Mouse (Mus musculus): Measurements from ENCODE around the gene Pcca. TPM values are rescaled to one million over a fixed set of nuclear protein-coding genes. Genes with fewer than 3 reads are reported as not detected.
A peak's percentile ranks its signal among the peaks of the same experiment; 100 is the strongest.

The Pcca gene
- polyA plus RNA-seq, 1 experiment from 2014 or later: 12.6 TPM

DNA sequence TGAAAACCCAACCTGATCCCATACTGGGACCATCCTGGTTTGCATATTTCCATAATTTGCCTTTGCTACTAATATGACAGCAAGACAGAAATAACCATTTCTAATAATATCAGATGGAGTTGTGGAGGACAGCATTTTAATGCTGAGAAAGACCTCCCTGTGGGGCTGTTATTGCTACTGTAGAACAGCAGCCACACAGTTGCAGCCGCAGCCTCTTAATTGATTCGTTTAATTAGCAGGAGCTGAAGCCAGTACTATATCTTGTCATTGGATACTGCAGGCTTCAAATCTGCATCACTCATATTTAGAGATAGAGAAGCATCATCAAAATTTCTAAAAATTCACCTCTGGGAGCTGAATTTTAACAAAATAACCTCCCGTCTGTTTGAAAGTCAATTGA lies 286.9 kb downstream of the Pcca start:
- WGBS (ENCODE audit: insufficient replicate concordance): 70% methylated on average over 3 of the region's 3 CpGs

DNA sequence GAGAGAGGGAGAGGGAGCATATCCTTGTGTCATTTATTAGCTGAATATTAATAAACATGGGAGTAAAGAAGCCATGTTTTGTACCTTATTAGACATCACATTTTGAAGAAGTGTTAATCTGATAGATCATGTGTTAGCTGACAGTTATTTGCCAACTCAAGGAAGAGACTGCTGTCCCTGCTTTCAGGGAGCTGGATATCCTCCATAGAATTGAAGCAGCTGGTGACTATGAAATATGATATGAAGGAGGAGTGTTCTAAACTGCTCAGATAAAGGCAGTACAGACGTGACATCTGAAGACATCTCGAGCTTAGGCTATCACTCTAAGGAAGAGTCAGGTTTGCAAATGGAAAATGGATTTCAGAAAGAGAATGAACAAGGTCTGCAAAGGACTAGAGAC lies 289.7 kb downstream of the Pcca start:
- no peak overlapping the region for H3K4me2 ChIP-seq
- H3K9ac ChIP-seq: no peak overlapping the region
- H3K36me3 ChIP-seq: no peaks in the 10 kb centered on the region
- H3K27me3 ChIP-seq: no peaks in the 10 kb centered on the region
- ATAC-seq (ENCODE audit: low read depth): no peak
- no peaks in the 10 kb centered on the region for H3K9me3 ChIP-seq (replicated peaks)
- no peaks in the 10 kb centered on the region for H3K4me1 ChIP-seq (replicated peaks)
- no peak overlapping the region for H3K4me3 ChIP-seq (replicated peaks)
- WGBS (ENCODE audit: insufficient replicate concordance): 48% methylated on average over 2 of the region's 2 CpGs
- H3K27ac ChIP-seq: no peak overlapping the region
- no peak for DNase-seq

More for the DNA sequence above, 286.9 kb downstream of the Pcca start:
- Histone ChIP-seq H3K4me3 (replicated peaks) (no peak overlapping the region), H3K9me3 (replicated peaks) (no peaks in the 10 kb centered on the region), H3K36me3 (no peaks in the 10 kb centered on the region), H3K4me2 (no peak overlapping the region), H3K27ac (no peak overlapping the region), H3K9ac (no peak overlapping the region), H3K27me3 (no peaks in the 10 kb centered on the region), H3K4me1 (replicated peaks) (no peaks in the 10 kb centered on the region)
- ATAC-seq (ENCODE audit: low read depth): no peak
- no peak for DNase-seq

DNA sequence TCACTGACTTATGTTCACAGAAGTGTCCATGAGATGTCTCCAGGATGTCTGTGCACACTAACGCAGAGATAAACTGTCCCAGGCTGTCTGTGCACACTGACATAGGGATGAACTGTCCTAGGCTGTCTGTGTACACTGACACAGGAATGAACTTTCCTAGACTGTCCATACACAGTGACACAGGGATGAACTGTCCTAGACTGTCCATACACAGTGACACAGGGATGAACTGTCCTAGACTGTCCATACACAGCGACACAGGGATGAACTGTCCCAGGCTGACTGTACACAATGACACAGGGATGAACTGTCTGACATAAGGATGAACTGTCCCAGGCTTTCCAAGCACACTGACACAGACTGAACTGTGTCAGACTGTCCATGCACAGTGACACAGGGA lies 291.3 kb downstream of the Pcca start:
- H3K4me1 ChIP-seq (replicated peaks): no peaks in the 10 kb centered on the region
- H3K9me3 ChIP-seq (replicated peaks): no peaks in the 10 kb centered on the region
- H3K27ac ChIP-seq: no peak overlapping the region
- H3K36me3 ChIP-seq: no peaks in the 10 kb centered on the region
- ATAC-seq (ENCODE audit: low read depth): peak; percentile 36
- 60% methylated on average over 2 of the region's 2 CpGs for WGBS (ENCODE audit: insufficient replicate concordance)
- H3K4me3 ChIP-seq (replicated peaks): no peak overlapping the region
- H3K4me2 ChIP-seq: no peak overlapping the region
- no peak overlapping the region for H3K9ac ChIP-seq
- no peak for DNase-seq
- no peaks in the 10 kb centered on the region for H3K27me3 ChIP-seq

DNA sequence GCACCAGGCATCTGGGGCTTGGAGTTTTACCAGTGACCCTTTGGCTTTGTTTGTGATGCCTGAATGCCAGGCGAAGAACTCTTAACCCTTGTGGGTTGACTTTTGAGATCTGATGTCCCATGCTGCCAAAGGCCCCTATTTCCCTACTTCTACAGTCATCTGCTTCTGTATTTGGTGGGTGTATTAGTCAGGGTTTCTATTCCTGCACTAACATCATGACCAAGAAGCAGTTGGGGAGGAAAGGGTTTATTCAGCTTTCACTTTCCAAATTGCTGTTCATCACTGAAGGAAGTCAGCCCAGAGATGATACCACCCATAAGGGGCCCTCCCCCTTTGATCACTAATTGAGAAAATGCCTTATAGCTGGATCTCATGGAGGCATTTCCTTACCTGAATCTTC lies 296.3 kb downstream of the Pcca start:
- no peaks in the 10 kb centered on the region for H3K4me1 ChIP-seq (replicated peaks)
- no peak overlapping the region for H3K9ac ChIP-seq
- H3K27me3 ChIP-seq: no peaks in the 10 kb centered on the region
- H3K27ac ChIP-seq: no peak overlapping the region
- ATAC-seq (ENCODE audit: low read depth) (no peak), DNase-seq (no peak)
- no peaks in the 10 kb centered on the region for H3K9me3 ChIP-seq (replicated peaks)
- H3K4me3 ChIP-seq (replicated peaks): no peak overlapping the region
- H3K4me2 ChIP-seq: no peak overlapping the region
- 58% methylated on average over 1 of the region's 1 CpGs for WGBS (ENCODE audit: insufficient replicate concordance)
- H3K36me3 ChIP-seq: no peaks in the 10 kb centered on the region

DNA sequence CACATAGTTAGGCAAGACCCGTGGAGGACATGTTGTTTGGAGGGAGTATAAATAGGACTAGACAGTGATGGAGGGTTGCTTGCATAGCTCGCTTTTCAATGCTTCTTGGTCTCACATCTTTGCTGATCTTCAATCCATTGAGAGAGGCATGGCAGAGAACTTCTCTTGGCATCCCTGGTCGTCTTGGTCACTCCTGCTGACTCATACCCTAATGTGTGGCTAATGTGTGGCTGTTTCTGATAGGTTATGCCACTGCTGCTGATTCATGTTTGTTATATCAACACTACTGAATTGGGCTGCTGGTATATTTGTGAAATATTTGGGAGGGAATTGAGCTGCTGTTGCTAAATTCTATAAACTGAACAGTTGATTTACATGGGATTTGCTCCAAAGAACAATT lies 299.5 kb downstream of the Pcca start:
- no peaks in the 10 kb centered on the region for H3K27me3 ChIP-seq
- no peak overlapping the region for H3K9ac ChIP-seq
- H3K4me3 ChIP-seq (replicated peaks): no peak overlapping the region
- no peaks in the 10 kb centered on the region for H3K4me1 ChIP-seq (replicated peaks)
- no peak overlapping the region for H3K4me2 ChIP-seq
- ATAC-seq (ENCODE audit: low read depth) (no peak), DNase-seq (no peak)
- H3K27ac ChIP-seq: no peak overlapping the region
- 54% methylated on average over 3 of the region's 3 CpGs for WGBS (ENCODE audit: insufficient replicate concordance)
- H3K36me3 ChIP-seq: no peaks in the 10 kb centered on the region
- H3K9me3 ChIP-seq (replicated peaks): no peaks in the 10 kb centered on the region

DNA sequence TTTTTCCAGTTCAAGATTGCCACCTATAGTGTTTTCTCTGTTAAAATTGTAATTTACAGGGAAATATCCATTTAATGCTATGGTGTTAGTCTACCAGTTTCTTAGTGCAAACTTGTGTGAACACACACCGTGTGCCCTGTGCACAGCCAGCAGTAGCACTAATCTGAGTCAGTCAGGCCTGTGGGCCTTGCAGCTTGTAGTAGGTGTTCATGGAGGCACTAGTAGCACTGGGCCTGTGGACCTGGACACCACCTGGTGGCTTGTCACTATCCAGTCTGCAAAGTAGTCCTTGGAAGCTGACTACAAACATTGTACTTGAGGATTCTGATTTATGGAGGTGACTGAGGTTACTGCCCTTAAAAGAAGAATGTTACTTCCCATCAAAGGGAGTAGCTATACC lies 300.6 kb downstream of the Pcca start:
- no peak for DNase-seq
- Histone ChIP-seq H3K9me3 (replicated peaks) (no peaks in the 10 kb centered on the region), H3K36me3 (no peaks in the 10 kb centered on the region), H3K27ac (no peak overlapping the region), H3K4me3 (replicated peaks) (no peak overlapping the region), H3K4me1 (replicated peaks) (no peaks in the 10 kb centered on the region), H3K9ac (no peak overlapping the region), H3K27me3 (no peaks in the 10 kb centered on the region), H3K4me2 (no peak overlapping the region)
- WGBS (ENCODE audit: insufficient replicate concordance): 77% methylated on average over 1 of the region's 1 CpGs
- no peak for ATAC-seq (ENCODE audit: low read depth)

DNA sequence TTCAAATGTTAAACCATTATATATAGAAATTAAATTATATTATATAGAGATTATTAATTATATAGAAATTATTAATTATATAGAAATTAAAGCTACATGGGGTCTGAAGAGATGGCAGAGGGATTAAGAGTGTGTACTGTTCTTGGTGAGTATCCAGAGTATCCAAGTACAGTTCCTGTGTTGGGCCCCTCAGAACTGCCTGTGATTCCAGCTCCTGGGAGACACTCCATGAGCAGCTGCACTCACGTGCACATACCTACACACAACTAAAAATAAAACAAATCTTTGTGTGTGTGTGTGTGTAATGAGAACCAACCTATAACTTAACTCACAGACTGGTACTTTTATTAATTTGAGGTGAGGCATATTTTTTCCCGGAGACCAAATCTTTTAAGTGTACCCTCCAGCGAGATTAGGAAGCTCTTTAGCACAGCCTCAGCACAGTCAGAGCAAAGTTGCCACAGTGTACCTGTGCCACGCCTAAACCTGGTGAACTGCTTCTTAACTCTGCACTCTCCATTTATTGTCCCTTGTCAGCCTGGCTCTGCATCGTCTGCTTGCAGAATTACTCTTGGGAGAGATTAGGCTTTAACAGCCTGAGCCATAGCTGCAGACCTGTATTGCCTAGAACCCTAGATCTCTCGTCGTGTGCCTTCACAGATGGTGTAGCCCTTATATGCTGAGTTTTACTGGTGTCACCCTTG lies 301.5 kb downstream of the Pcca start:
- 62% methylated on average over 7 of the region's 7 CpGs for WGBS (ENCODE audit: insufficient replicate concordance)
- Histone ChIP-seq H3K9ac (no peak overlapping the region), H3K4me3 (replicated peaks) (no peak overlapping the region), H3K4me1 (replicated peaks) (no peaks in the 10 kb centered on the region), H3K9me3 (replicated peaks) (no peaks in the 10 kb centered on the region), H3K4me2 (no peak overlapping the region), H3K36me3 (no peaks in the 10 kb centered on the region), H3K27me3 (no peaks in the 10 kb centered on the region), H3K27ac (no peak overlapping the region)
- DNase-seq (no peak), ATAC-seq (ENCODE audit: low read depth) (no peak)

DNA sequence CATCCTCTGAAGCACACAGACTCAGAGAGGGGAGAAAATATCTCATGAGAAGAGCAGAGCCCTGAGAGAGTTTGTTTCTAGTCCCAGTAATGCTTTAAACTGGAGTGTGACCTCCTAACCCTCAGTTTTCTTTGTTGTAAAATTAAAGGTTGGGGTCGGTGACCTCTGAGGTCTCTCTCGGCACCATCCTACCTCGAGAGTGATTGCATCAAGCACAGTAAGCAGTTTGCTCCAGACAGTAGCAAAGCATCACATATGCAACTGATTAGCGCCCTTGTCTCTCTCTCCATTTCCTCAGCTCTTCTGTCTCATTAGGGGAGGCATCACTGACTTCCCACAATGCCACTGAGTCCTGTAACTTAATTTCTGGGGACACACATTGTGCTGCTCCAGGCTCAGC lies 302.1 kb downstream of the Pcca start:
- Histone ChIP-seq H3K9me3 (replicated peaks) (no peaks in the 10 kb centered on the region), H3K4me1 (replicated peaks) (no peaks in the 10 kb centered on the region), H3K4me3 (replicated peaks) (no peak overlapping the region), H3K4me2 (no peak overlapping the region), H3K9ac (no peak overlapping the region), H3K27ac (no peak overlapping the region), H3K27me3 (no peaks in the 10 kb centered on the region), H3K36me3 (no peaks in the 10 kb centered on the region)
- ATAC-seq (ENCODE audit: low read depth) (no peak), DNase-seq (no peak)
- 47% methylated on average over 4 of the region's 4 CpGs for WGBS (ENCODE audit: insufficient replicate concordance)

DNA sequence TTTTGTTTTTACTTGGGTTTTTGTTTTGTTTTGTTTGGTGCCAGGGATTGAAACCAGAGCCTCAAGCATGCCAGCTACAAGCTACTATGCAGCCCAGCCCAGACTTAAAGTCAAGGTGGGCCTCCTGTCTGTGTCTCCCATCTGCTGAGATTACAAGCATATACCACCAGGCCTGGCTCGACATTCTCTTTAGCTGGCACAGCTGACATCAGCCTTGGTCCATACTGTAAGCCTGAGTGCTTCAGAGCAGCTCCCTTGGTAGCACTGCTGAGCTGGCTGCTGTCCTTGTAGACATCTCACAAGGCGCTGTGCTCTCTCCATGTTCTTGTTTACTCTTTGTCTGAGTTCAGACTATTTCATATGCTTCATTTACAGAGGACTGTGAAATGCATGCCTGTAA lies 302.9 kb downstream of the Pcca start:
- ATAC-seq (ENCODE audit: low read depth): no peak
- no peaks in the 10 kb centered on the region for H3K36me3 ChIP-seq
- H3K4me2 ChIP-seq: no peak overlapping the region
- no peaks in the 10 kb centered on the region for H3K27me3 ChIP-seq
- no peak for DNase-seq
- H3K4me1 ChIP-seq (replicated peaks): no peaks in the 10 kb centered on the region
- H3K27ac ChIP-seq: no peak overlapping the region
- no peak overlapping the region for H3K9ac ChIP-seq
- H3K9me3 ChIP-seq (replicated peaks): no peaks in the 10 kb centered on the region
- 59% methylated on average over 2 of the region's 2 CpGs for WGBS (ENCODE audit: insufficient replicate concordance)
- no peak overlapping the region for H3K4me3 ChIP-seq (replicated peaks)

DNA sequence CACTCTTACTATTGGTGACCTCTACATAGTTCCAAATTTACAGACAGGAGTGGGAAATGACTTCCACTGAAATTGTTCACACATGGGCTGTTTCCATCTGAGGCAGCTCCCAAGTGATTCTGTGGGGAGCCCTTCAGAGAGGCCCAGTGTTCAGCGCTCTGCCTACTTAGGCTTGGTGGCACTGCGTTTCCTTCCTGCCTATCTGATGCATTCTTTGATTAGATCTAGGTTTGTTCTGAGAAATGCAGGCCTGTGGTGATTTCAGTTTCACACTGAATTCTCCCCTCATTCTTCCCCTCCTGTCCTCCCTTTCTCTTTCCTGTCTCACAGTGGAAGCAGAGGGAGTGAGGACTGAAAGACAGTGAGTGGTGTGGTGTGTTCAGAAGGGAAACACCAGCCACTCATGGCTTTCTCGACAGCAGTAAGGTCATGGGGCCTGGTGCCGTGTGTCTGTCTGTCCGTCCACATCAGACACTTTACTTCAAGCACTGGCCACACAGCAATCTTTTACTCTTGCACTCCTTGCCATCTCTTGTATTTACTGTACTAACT lies 318.5 kb downstream of the Pcca start:
- no peak for DNase-seq
- no peak overlapping the region for H3K27ac ChIP-seq

DNA sequence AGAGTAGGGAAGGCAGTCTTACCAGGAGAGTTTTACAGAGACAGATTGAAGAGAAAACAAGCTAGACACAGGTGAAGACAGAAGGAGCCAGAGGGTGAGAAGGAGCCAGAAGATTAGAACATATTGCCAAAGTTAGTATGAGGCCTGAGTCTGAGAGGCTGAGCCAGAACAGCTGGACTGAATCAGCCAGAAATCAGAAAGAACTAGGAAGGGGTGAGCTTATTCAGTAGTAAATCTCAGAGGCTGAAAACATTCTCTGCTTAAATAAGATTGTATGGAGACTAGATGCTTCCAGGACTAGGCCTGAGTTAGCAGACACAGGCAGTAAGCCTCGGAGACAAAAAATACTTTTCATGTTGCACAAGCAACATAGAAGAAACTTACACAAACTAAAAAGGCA lies 325.7 kb downstream of the Pcca start:
- Histone ChIP-seq H3K4me1 (replicated peaks) (no peaks in the 10 kb centered on the region), H3K9me3 (replicated peaks) (no peaks in the 10 kb centered on the region), H3K4me3 (replicated peaks) (no peak overlapping the region), H3K27ac (no peak overlapping the region), H3K4me2 (no peak overlapping the region), H3K27me3 (no peaks in the 10 kb centered on the region), H3K36me3 (no peaks in the 10 kb centered on the region), H3K9ac (no peak overlapping the region)
- 75% methylated on average over 1 of the region's 1 CpGs for WGBS (ENCODE audit: insufficient replicate concordance)
- ATAC-seq (ENCODE audit: low read depth): no peak
- DNase-seq: no peak

More for the DNA sequence above, 318.5 kb downstream of the Pcca start:
- Histone ChIP-seq H3K9ac (no peak overlapping the region), H3K4me3 (replicated peaks) (no peak overlapping the region), H3K4me1 (replicated peaks) (no peaks in the 10 kb centered on the region), H3K4me2 (no peak overlapping the region), H3K36me3 (no peaks in the 10 kb centered on the region), H3K9me3 (replicated peaks) (no peaks in the 10 kb centered on the region), H3K27me3 (no peaks in the 10 kb centered on the region)
- ATAC-seq (ENCODE audit: low read depth): no peak
- 41% methylated on average over 5 of the region's 5 CpGs for WGBS (ENCODE audit: insufficient replicate concordance)

DNA sequence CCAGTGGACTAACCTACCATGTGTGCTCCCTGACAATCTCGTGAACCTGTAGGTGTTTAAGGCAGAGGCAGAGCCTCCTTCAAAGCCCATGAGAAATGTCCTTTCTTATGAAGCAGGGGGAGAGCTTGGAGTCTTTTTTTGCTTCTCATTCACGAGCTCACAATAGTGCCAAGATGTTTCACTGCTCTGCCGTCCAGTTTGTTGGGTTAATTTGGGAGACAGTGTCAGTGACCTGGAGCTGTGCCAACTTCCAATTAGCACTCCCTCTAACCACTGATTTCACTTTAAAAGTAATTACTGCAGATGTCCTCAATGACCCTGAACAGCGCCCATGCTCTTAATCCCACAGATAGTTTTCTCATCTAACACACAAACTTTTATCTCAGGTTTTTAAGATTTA lies 328.5 kb downstream of the Pcca start:
- Histone ChIP-seq H3K9ac (no peak overlapping the region), H3K9me3 (replicated peaks) (no peaks in the 10 kb centered on the region), H3K36me3 (no peaks in the 10 kb centered on the region), H3K4me2 (no peak overlapping the region), H3K4me3 (replicated peaks) (no peak overlapping the region), H3K27ac (no peak overlapping the region), H3K27me3 (no peaks in the 10 kb centered on the region), H3K4me1 (replicated peaks) (no peaks in the 10 kb centered on the region)
- no peak for ATAC-seq (ENCODE audit: low read depth)
- 59% methylated on average over 4 of the region's 4 CpGs for WGBS (ENCODE audit: insufficient replicate concordance)
- DNase-seq: no peak

All from liver, embryonic 13.5 days (tissue).